Mouse (Mus musculus): ENCODE data around the gene Zfp324. TPM values are rescaled to one million over a fixed set of nuclear protein-coding genes. Genes with fewer than 3 reads are reported as not detected.
"Not testable (repeated sequence)": the region's sequence is repeated elsewhere in the genome, so short reads cannot be mapped to it uniquely, and the experiment has no call there.

Gene Zfp324
- polyA plus RNA-seq, 1 experiment from 2014 or later: 9.8 TPM

DNA sequence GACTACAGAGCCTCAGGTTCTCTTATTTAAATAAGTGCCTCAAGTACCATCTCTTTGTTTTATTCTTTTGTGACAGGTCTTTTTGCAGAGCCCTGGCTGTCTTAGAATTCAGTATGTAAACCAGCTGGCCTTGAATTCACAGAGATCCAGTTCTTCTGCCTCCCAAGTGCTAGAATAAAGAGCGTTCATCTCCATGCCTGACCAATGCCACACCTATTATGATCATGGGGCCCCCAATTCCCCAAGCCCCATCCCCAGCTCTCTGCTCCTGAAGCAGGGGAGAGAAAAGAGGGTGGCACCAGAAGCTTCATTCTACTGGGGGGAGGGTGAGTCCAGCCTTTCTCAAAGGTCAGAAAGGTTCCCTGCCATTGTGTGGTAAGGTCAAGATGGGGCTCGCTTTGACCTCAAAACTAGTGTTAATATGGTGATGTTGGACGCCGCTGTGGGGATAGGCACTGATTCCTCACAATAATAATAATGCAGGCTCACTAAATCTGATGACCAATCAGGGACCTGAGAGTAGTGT, 32.0 kb upstream of the Zfp324 start:
- no peak for ATAC-seq (ENCODE audit: insufficient read depth, low FRiP score, low TSS enrichment)
- no peak overlapping the region for H3K9ac ChIP-seq (ENCODE audit: low read length)
- no peaks in the 10 kb centered on the region for H3K4me1 ChIP-seq (ENCODE audit: control insufficient read depth, insufficient read depth, low read length)
- no peak overlapping the region for H3K4me2 ChIP-seq (ENCODE audit: low read depth)
- DNase-seq (ENCODE audit: low spot score): no peak
- H3K27ac ChIP-seq (ENCODE audit: low read depth, low read length): no peak overlapping the region
- no peaks in the 10 kb centered on the region for H3K9me3 ChIP-seq (ENCODE audit: control insufficient read depth, low read length)
- no peaks in the 10 kb centered on the region for H3K36me3 ChIP-seq (ENCODE audit: control insufficient read depth, insufficient read depth, low read length)
- H3K27me3 ChIP-seq (ENCODE audit: control insufficient read depth, insufficient read depth, low read length): 0 out of 2 replicates have a peak, but pooled peaks cover 2% of the 10 kb centered on the region
- WGBS: 62% methylated on average over 4 of the region's 4 CpGs
- no peak overlapping the region for H3K4me3 ChIP-seq (ENCODE audit: low read depth, low read length)

DNA sequence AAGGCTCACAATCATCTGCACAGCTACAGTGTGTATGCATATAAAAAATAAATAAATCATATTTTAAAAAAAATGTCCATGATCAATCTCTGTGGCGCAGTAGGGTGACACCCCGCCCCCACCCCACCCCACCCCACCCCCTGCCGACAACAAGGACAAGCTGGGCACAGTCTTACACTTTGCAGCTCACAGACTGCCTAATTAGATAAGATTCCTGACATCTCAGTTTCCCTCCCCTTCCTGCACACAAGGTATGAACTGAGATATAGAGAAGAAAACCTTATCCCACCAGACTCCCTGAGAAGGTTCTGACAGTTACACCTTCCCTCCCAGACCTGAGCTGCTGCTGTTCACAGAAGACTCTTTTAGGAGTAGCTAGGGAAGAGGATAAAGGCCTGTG, 30.8 kb upstream of the Zfp324 start:
- WGBS: 80% methylated on average over 3 of the region's 3 CpGs
- Histone ChIP-seq H3K27ac (ENCODE audit: low read depth, low read length) (no peak overlapping the region), H3K9me3 (ENCODE audit: control insufficient read depth, low read length) (no peaks in the 10 kb centered on the region), H3K36me3 (ENCODE audit: control insufficient read depth, insufficient read depth, low read length) (no peaks in the 10 kb centered on the region), H3K4me2 (ENCODE audit: low read depth) (no peak overlapping the region), H3K4me1 (ENCODE audit: control insufficient read depth, insufficient read depth, low read length) (no peaks in the 10 kb centered on the region), H3K27me3 (ENCODE audit: control insufficient read depth, insufficient read depth, low read length) (no peaks in the 10 kb centered on the region), H3K9ac (ENCODE audit: low read length) (no peak overlapping the region), H3K4me3 (ENCODE audit: low read depth, low read length) (no peak overlapping the region)
- no peak for ATAC-seq (ENCODE audit: insufficient read depth, low FRiP score, low TSS enrichment)
- DNase-seq (ENCODE audit: low spot score): no peak

- 92% methylated on average over 4 of the region's 4 CpGs for WGBS
- not testable (repeated sequence) for H3K4me2 ChIP-seq (ENCODE audit: low read depth); DNase-seq (ENCODE audit: low spot score); ATAC-seq (ENCODE audit: insufficient read depth, low FRiP score, low TSS enrichment); H3K27ac ChIP-seq (ENCODE audit: low read depth, low read length); H3K27me3 ChIP-seq (ENCODE audit: control insufficient read depth, insufficient read depth, low read length); H3K9me3 ChIP-seq (ENCODE audit: control insufficient read depth, low read length); H3K4me3 ChIP-seq (ENCODE audit: low read depth, low read length); H3K36me3 ChIP-seq (ENCODE audit: control insufficient read depth, insufficient read depth, low read length); H3K4me1 ChIP-seq (ENCODE audit: control insufficient read depth, insufficient read depth, low read length); H3K9ac ChIP-seq (ENCODE audit: low read length)
Observed at GRCm38 (mm10) chr7:12937254-12937803, 28.3 kb upstream of the Zfp324 start.

DNA sequence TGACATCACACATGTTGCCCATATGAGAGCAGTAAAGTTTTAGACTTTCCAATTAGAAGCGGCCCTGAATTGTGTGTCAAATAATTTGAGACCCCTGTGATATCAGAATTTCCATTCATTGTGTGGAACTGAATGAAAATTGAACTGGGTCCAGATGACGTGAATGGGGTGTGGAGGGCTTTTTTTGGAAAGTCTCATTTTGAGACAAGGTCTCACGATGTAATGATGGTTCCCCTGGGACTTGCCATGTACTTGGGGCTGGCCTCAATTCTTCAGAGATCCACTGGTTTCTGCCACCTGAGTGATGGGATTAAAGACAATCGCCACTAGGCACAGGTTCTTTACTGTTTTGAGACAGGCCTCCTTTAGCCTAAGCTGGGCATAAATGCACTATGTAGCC, 25.0 kb upstream of the Zfp324 start:
- ATAC-seq (ENCODE audit: insufficient read depth, low FRiP score, low TSS enrichment) (no peak), DNase-seq (ENCODE audit: low spot score) (no peak)
- no peaks in the 10 kb centered on the region for H3K36me3 ChIP-seq (ENCODE audit: control insufficient read depth, insufficient read depth, low read length)
- no peak overlapping the region for H3K27ac ChIP-seq (ENCODE audit: low read depth, low read length)
- WGBS: 92% methylated on average over 4 of the region's 4 CpGs
- no peak overlapping the region for H3K4me3 ChIP-seq (ENCODE audit: low read depth, low read length)
- no peaks in the 10 kb centered on the region for H3K4me1 ChIP-seq (ENCODE audit: control insufficient read depth, insufficient read depth, low read length)
- no peak overlapping the region for H3K4me2 ChIP-seq (ENCODE audit: low read depth)
- H3K27me3 ChIP-seq (ENCODE audit: control insufficient read depth, insufficient read depth, low read length): no peaks in the 10 kb centered on the region
- H3K9ac ChIP-seq (ENCODE audit: low read length): no peak overlapping the region
- H3K9me3 ChIP-seq (ENCODE audit: control insufficient read depth, low read length): no peaks in the 10 kb centered on the region

GRCm38 (mm10) chr7:12943488-12943887, 22.1 kb upstream of the Zfp324 start:
- H3K9ac ChIP-seq (ENCODE audit: low read length): no peak overlapping the region
- H3K27me3 ChIP-seq (ENCODE audit: control insufficient read depth, insufficient read depth, low read length): no peaks in the 10 kb centered on the region
- H3K4me3 ChIP-seq (ENCODE audit: low read depth, low read length): no peak overlapping the region
- no peaks in the 10 kb centered on the region for H3K4me1 ChIP-seq (ENCODE audit: control insufficient read depth, insufficient read depth, low read length)
- H3K36me3 ChIP-seq (ENCODE audit: control insufficient read depth, insufficient read depth, low read length): no peaks in the 10 kb centered on the region
- DNase-seq (ENCODE audit: low spot score) (no peak), ATAC-seq (ENCODE audit: insufficient read depth, low FRiP score, low TSS enrichment) (no peak)
- no peak overlapping the region for H3K27ac ChIP-seq (ENCODE audit: low read depth, low read length)
- H3K4me2 ChIP-seq (ENCODE audit: low read depth): no peak overlapping the region
- H3K9me3 ChIP-seq (ENCODE audit: control insufficient read depth, low read length): no peaks in the 10 kb centered on the region

DNA sequence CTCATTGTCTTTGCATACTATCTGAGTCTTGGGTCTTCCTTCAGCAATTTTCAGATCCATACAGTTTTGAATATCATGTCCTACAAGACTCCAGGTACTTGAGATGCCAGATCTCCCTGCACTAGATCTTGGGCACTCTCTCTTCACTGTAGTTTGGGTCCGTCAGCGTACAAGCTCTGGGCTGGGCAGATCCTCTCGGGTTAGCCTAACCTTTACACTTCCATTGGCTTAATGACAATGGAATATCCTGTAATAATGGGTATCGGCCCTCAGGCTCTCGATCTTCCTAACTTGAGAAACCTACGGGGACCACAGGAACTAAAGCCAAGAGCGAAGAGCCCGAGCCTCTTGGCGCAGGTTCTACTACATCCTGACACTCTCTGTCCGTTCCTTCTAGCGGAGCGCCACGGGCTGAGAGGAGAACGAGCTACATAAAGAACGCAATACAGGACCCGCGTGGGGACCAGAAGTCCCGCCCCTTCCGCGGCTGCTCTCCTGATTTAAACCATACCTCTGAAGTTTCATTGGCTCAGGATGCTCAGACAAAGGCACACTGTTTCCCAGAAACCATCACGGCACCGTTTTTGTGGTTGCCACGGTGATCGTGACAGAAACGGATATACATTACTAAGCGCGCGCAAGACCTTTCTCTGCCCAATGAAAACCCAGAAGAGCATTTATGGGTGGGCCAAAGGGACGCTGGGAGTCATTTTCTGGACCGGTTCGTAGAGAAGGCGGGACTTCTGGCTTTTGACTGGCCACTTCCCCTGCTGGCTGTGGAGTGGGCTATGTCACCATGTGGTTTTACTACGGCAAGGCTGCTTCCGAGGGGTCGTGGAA, 16.4 kb upstream of the Zfp324 start:
- Histone ChIP-seq H3K4me1 (ENCODE audit: control insufficient read depth, insufficient read depth, low read length) (no peaks in the 10 kb centered on the region), H3K9me3 (ENCODE audit: control insufficient read depth, low read length) (no peaks in the 10 kb centered on the region), H3K4me3 (ENCODE audit: low read depth, low read length) (peak overlapping the region; percentile 41), H3K27me3 (ENCODE audit: control insufficient read depth, insufficient read depth, low read length) (no peaks in the 10 kb centered on the region), H3K27ac (ENCODE audit: low read depth, low read length) (peak overlapping the region; percentile 81), H3K9ac (ENCODE audit: low read length) (peak overlapping the region; percentile 75), H3K4me2 (ENCODE audit: low read depth) (peak overlapping the region; percentile 77), H3K36me3 (ENCODE audit: control insufficient read depth, insufficient read depth, low read length) (no peaks in the 10 kb centered on the region)
- DNase-seq (ENCODE audit: low spot score): peak; percentile 95
- ATAC-seq (ENCODE audit: insufficient read depth, low FRiP score, low TSS enrichment): peak; percentile 96
- 9% methylated on average over 35 of the region's 35 CpGs for WGBS

DNA sequence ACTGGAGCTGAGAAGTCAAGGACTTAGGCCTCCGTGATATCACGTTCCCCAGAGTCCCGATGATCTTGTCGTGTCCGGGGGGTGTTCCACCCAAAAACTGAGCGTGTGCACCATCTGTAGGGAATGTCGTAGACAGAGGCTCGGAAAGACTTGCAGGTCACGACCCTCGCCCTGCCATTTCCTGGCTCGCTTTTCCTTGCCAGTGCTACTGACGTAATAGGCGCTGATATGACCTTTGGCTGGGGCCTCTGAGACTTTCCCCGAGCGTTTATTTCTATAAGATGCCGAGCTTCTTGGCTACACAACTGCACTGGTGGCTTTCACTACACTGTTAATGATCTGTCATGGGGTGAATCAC, 15.8 kb upstream of the Zfp324 start:
- ATAC-seq (ENCODE audit: insufficient read depth, low FRiP score, low TSS enrichment) (no peak; the same call in 1 of the 2 replicates), DNase-seq (ENCODE audit: low spot score) (no peak)
- 7% methylated on average over 16 of the region's 16 CpGs for WGBS
- Histone ChIP-seq H3K27me3 (ENCODE audit: control insufficient read depth, insufficient read depth, low read length) (no peaks in the 10 kb centered on the region), H3K36me3 (ENCODE audit: control insufficient read depth, insufficient read depth, low read length) (no peaks in the 10 kb centered on the region), H3K9ac (ENCODE audit: low read length) (peak overlapping the region; percentile 61), H3K9me3 (ENCODE audit: control insufficient read depth, low read length) (no peaks in the 10 kb centered on the region), H3K4me2 (ENCODE audit: low read depth) (peak overlapping the region; percentile 77), H3K4me3 (ENCODE audit: low read depth, low read length) (peak overlapping the region; percentile 41), H3K4me1 (ENCODE audit: control insufficient read depth, insufficient read depth, low read length) (no peaks in the 10 kb centered on the region), H3K27ac (ENCODE audit: low read depth, low read length) (peak overlapping the region; percentile 81)

DNA sequence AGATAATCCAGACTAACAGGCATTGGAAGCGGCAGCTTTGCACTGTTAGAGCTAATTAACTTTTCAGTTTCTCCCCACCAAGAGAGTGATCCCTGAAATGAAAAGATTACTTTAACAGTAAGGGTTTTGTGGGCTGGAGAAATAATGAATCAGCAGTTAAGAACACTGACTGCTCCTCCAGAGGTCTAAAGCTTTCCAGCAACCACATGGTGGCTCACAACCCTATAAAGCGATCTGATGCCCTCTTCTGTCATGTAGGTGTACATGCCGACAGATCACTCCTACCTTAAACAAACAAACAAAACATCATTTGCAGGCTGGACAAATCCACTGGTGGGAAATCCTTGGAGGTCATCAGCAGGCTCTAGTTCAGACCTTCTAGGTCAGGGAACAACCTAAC, 10.7 kb upstream of the Zfp324 start:
- ATAC-seq (ENCODE audit: insufficient read depth, low FRiP score, low TSS enrichment) (no peak), DNase-seq (ENCODE audit: low spot score) (no peak)
- no peaks in the 10 kb centered on the region for H3K4me1 ChIP-seq (ENCODE audit: control insufficient read depth, insufficient read depth, low read length)
- WGBS: 64% methylated on average over 3 of the region's 3 CpGs
- H3K27me3 ChIP-seq (ENCODE audit: control insufficient read depth, insufficient read depth, low read length): no peaks in the 10 kb centered on the region
- no peak overlapping the region for H3K27ac ChIP-seq (ENCODE audit: low read depth, low read length)
- no peak overlapping the region for H3K9ac ChIP-seq (ENCODE audit: low read length)
- no peaks in the 10 kb centered on the region for H3K9me3 ChIP-seq (ENCODE audit: control insufficient read depth, low read length)
- H3K36me3 ChIP-seq (ENCODE audit: control insufficient read depth, insufficient read depth, low read length): no peaks in the 10 kb centered on the region
- no peak overlapping the region for H3K4me3 ChIP-seq (ENCODE audit: low read depth, low read length)
- no peak overlapping the region for H3K4me2 ChIP-seq (ENCODE audit: low read depth)

- WGBS: 80% methylated on average over 5 of the region's 5 CpGs
- 0 out of 2 replicates have a peak, but pooled peaks cover 5% of the 10 kb centered on the region for H3K4me1 ChIP-seq (ENCODE audit: control insufficient read depth, insufficient read depth, low read length)
- no peak overlapping the region for H3K27ac ChIP-seq (ENCODE audit: low read depth, low read length)
- no peaks in the 10 kb centered on the region for H3K27me3 ChIP-seq (ENCODE audit: control insufficient read depth, insufficient read depth, low read length)
- no peak overlapping the region for H3K4me3 ChIP-seq (ENCODE audit: low read depth, low read length)
- H3K36me3 ChIP-seq (ENCODE audit: control insufficient read depth, insufficient read depth, low read length): no peaks in the 10 kb centered on the region
- no peak for DNase-seq (ENCODE audit: low spot score)
- no peak overlapping the region for H3K9ac ChIP-seq (ENCODE audit: low read length)
- no peak for ATAC-seq (ENCODE audit: insufficient read depth, low FRiP score, low TSS enrichment)
- no peak overlapping the region for H3K4me2 ChIP-seq (ENCODE audit: low read depth)
- no peaks in the 10 kb centered on the region for H3K9me3 ChIP-seq (ENCODE audit: control insufficient read depth, low read length)
Observed at GRCm38 (mm10) chr7:12957511-12957910, 8.1 kb upstream of the Zfp324 start.
